Mouse (Mus musculus) megakaryocyte progenitor cell, adult 5-6 weeks (primary cell): ENCODE data around the gene Serpind1. TPM values are rescaled to one million over a fixed set of nuclear protein-coding genes. Genes with fewer than 3 reads are reported as not detected.

Experiments used
- ATAC-seq: replicated peaks from 2 replicates; pipeline ENCODE4 v1.8.0; 2016; ENCODE audit warnings: mild to moderate bottlenecking, moderate TSS enrichment, inconsistent platforms; ENCODE audit not compliant: poor library complexity
- total RNA-seq, 2 experiments: library from RNA; stranded (forward) in 1 of 2; stranded (reverse) in 1 of 2; fragments of 157-497, 149-512 nt in 1 of 2; fragments of 200-1000 nt in 1 of 2; gene quantifications; 2 replicates each; pipeline versions ENCODE4 v1.2.3 to v1.2.4; 2015 to 2017

Serpind1 gene
- total RNA-seq (2015): not detected in 2 replicates
- not detected in 2 replicates for total RNA-seq (2017)

DNA sequence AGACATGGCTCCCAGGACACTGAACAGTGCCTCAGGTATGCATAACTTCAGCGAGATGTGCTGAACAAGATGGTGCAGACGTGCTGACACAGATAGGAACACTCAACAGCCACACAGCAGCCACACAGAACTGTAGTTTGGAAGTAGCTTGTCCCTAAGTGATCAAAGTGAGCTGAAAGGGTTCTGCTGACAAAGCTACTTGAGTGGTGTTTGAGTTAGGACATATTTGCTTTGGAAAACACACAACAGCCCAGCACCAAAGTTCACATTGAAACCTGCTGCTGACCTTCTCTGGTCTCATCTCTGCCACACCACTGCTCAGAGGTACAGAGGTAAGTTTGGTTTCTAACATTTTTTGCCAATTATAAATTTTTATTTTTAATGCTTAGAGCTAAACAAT, at the start of gene Serpind1:
Serpind1 (plus strand) TSS at position 256 of the 400 bp plus-strand sequence.
- ATAC-seq: no peak

DNA sequence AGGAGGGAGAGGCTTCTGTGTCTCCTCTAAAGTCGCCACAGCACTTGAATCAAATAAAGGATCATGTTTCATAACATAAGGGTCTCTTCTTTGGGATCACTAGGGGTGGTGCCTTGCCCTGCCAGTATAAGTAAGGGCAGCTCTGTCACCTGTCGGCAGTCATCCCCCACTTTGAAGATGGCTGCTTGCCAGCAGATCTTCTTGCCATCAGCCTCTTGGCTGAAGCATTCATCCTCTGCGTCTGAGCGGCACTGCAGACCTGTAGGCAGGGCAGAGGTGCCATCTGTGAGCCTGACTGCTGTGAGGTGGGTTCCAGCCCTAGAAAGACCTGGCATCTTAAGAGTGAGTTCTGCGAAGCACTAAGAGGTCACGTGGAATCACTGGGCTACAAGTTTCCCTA, 48.0 kb upstream of the Serpind1 start:
- no peak for ATAC-seq

DNA sequence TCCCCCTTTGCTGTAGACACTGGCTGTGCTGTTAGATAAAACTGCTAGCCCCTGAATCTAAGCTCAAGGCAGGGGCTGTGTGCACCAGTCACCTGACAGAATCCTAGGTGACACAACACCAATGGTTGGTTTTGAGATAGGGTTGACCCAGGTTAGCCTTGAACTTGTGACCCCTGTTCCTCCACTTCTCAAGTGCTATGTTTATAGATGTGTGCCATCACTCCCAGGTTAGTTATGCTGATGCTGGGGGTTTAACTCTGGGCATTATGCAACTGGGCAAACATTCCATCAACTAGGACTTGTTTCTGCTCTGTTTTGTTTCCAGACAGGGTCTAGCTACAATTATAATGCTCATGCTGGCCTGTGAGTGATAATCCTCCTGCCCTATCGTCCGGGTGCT, 44.1 kb upstream of the Serpind1 start:
- ATAC-seq: no peak

DNA sequence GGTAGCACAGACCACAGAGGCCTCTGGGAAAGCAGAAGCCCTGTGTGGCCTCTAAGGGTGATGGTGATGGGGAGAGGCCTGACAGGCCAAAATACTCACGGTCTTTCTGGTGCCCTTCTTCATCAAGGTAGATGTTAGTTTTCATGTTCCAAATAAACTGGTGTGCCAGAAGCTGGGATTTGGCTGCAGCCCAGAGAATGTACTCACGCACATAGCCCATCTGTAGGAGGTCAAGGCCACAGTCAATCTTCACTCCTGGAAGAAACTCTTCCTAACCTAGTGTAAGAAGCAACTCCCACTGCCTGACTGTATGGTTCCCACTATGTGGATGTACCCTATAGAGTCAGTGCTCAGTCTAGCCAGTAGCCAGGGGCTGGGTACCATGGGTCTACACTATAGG, 40.2 kb upstream of the Serpind1 start:
- no peak for ATAC-seq

DNA sequence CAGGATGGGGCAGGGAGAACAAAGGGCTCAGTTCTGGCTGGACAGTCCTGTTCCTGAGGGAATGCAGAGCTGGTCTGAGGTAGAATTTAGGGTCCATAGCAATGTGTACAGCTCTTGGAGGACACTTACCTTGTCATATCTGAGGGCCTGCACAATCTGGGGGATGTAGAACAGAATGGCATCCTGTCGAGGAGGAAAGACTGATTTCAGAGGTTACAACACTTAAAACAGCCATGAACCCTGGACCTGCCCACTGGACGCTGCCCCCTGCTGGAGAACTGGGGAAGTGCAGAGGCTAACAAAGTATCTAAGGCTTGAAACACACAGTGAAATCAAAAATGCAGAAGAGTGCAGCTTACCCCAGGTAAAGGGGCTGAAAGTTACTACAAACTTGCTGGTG, 38.4 kb upstream of the Serpind1 start:
- ATAC-seq: peak; percentile 94

DNA sequence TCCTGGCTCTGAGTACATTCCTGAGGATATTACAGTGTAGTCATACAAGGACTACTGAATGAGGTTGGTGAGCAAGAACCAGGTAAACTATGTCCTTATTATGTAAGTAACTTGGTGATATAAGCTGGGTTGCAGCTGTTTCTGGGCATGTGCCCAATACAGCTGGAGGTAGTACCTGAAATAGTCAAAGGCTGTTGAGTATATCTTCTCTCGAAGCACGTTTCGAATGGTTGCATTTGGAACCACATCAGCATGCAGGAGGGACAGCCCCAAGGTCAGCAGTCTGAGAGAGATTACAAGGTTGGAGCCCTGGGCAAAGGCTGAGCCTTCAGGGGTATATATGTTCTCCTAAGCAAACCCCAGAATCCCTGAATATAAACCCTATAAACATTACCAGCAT, 30.4 kb upstream of the Serpind1 start:
- no peak for ATAC-seq

DNA sequence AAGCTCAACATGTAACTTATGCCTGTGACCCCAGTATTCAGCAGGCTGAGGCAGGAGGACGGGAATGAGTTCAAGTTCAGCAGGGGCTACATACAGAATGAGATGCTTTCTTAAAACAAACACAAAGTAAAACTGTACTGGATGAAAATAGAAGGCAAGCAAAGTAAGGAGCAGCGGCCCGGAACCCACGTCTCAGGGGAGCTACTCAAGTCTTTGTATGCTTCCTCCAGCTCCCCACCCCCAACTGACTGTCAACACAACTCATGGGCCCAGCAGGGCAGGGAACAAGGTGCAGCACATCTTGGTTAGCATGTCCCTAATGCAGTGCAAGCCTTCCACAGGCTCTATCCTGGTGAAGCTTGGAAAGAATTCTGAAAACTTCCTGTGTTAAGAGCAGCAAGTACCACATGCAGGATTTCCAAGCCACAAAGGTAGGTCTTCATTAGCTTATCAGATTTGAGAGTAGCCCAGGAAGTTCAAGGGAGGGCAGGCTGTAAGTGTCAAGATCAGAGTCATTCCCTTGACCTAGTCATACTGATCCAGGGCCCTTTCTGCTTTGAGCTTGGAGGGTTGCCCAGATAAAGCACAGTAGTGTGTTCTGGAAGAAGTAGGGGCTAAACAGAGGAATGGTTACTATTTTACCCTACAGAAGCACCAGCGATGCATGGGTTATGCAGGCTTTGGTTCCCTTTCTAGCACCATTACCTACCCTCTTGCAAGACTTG, 27.5 kb upstream of the Serpind1 start:
- no peak for ATAC-seq

DNA sequence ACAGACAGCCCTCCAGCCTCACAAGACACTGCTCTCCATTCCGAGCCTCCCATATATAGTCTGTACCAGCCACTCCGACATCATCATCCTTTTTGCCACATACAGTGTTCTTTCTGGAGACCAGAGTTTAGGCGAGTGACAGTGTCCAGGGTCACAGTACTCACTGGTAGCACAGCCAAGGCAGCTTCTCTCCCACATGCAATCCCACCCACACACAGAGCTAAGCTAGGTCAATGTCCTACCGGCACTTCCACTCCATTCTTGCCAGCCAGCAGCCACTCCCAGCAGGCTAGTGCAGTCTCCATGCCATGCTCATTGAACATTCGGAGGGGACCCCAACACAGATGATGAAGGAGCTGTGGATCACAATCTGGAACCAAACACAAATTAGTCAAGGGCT, 23.7 kb upstream of the Serpind1 start:
- no peak for ATAC-seq

DNA sequence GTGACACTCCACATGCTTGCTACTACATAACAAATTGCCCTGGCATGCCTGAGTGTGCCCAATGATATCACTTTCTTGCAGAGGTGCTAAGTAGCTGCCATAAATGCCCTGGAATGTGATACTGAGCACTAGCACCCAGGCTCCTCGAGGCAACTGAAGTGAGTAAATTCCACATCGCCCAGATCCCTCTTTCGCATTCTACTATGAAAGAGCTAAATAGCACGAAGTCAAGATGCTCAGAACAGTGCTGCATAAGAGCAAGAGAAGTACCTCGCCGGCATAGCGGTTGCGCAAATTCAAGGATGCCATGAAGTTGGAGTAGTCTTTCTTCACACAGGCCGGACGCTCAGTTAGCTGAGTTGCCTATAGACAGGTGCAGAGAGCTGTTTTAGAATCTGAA, 22.1 kb upstream of the Serpind1 start:
- no peak for ATAC-seq

DNA sequence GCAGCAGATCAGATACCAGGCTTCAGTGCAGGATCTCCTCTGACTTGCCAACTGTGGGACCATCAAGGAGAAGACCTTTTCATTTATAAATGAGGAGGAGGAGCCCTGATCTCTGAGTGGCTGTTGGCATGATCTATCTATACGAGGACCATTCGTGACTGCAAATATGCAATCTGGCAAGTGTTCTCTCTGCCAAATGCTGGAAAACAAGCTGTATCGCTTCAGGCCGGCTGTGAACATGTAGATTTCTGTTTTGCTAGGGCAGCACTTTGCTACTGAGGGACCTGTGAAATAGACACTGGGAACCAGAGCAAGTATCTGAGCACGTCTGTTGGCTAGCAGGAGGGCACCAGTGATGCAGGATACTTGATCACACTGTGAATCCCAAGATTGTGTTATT, 18.6 kb upstream of the Serpind1 start:
- no peak for ATAC-seq

DNA sequence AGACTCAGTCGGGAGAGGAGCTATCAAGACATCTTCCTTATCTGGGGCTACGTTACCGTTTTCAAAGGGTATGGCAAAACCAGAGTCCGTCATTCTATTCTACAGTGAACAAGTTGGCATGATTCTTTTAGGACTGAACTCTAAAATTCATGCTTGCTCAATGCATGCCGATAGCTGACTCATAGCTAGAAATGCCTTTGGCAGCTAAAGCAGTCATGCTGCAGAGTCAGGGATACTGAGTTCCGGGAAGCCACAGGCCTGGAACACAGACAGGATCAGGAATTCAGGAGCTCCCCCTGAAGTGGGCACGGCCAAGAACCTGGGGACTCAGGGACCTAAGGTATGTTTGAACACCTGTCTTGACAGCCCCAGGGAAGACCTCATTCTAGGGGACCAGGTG, 14.6 kb upstream of the Serpind1 start:
- ATAC-seq: no peak

DNA sequence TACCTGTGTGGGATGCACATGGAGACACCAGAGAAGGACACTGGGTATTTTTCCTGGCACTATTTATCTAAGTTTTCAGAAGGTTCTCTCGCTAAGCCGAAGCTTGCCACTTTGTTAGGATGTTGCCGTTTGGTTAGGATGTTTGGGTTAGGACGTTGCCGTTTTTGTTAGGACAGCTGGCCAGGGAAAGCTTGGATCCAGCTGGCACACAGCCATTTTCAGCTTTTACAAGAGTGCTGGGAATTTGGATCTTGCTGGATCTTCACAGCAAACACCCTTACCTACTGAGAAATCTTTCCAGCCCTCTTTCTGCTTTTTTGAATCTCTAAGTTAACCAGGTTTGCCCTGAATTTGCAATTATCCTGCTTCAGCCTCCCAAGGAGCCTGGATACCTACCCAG, 9.7 kb upstream of the Serpind1 start:
- ATAC-seq: no peak

DNA sequence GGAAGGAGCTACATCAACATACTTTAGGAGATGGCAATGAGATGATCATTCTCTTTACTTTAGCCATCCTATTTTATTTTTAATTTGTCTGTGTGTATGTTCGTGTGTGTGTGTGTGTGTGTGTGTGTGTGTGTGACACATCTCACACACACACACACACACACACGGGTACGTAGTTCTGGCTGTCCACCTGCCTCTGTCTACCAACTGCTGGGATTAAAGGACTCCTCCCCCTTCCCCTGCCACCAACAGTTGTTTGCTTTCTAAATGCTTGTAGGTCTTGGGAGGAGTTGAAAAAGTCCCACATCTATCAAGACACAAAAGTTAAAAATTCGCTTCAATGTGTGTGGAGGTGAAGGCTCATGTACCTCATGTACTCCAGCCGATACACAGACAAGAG, 6.4 kb upstream of the Serpind1 start:
- no peak for ATAC-seq

DNA sequence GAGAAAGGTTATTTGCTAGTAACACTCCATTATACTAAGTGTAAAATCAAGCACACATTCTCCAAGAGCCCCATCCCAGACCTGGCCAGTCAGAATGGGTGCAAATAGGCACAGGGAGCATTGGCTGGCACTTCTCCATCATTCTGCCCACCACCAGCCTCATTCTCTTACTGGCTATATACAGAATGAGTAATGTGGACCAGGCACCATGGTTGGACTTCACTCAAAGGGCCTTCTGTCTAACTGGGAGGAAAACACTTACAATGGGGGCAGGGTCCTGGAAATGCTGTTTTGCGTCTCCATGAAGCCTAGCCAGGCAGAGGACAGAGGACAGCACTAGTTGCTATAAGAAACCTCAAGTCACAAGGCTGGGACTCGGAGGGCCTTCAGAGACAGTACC, 5.1 kb upstream of the Serpind1 start:
- no peak for ATAC-seq

DNA sequence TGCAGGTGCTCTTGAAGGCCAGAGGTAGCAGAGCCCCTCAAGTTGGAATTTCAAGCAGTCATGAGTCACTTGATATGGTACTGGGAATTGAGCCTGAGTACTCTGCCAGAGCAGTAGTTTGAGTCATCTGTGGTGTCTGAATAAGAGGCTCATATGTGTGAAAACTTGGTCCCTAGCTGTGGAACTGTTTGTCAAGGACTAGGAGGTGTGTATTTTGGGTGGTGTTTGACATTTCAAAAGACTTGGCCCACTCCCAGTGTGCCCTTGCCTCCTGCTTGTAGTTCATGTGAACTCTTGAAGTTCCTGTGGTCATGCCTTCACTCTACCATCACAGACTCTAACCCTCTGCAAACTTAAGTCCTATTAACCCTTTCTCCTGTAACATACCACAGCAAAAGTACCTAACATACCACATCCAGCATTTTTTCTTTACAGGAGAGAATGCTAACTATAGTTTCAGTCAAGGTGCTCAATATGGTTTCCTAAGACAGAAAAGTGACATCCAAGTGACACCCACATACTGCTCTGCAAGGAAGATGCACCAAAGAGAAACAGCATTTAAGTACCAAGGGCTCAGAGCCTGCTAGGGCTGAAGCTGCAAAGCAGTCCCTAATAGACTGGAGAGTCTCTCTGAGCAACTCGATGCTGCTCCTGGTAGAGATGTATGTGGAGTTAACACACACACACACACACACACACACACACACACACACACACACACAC, 1.2 kb upstream of the Serpind1 start:
- no peak for ATAC-seq

DNA sequence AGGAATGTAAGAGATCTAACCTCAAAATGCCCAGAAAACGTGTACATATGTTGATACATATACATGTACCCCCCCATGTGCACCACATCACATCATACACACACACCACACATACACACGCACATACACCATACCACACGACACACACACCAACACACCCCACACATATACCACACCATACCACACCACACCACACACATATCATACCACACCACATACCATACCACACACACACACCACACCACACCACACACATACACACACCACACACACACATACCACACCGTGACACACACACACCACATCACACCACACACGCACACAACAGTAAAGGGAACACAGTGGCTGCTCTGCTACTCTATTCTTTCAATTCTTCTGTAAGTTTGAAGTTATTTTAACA, 684 bp downstream of the Serpind1 start:
- no peak for ATAC-seq

DNA sequence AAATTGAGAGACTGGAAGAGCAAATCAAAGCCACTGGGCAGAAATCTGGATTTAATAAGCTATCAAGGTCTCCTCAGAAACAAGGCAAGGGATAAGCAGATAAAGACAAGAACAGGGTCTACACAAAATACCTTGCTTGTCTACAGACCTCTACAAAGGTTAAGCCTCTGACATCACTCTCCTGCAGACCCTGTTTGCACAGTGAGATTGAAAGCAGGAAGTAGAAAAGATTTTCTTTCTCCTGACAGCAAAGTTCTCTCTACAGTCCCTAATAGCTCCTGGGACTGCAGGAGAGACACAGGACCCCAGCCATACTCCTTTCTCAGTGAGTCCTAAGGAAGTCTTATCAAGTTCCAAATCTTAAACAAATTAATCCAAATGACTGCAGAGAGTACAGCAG, 3.4 kb downstream of the Serpind1 start:
- ATAC-seq: no peak

DNA sequence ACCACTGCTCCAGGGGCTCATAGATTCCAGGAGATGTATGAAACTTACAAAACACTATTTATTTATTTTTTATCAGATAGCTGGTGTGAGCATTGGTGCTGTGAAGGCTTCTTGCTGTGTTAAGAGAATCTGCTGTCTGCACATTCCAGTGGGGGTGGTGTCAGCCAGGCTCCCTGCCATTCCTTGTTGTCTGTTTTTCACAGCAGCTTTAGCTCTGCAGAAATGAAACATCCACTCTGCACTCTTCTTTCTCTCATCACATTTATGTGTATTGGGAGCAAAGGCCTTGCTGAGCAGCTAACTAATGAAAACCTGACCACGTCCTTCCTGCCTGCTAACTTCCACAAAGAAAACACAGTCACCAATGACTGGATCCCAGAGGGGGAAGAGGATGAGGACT, 4.9 kb downstream of the Serpind1 start:
- ATAC-seq: no peak

DNA sequence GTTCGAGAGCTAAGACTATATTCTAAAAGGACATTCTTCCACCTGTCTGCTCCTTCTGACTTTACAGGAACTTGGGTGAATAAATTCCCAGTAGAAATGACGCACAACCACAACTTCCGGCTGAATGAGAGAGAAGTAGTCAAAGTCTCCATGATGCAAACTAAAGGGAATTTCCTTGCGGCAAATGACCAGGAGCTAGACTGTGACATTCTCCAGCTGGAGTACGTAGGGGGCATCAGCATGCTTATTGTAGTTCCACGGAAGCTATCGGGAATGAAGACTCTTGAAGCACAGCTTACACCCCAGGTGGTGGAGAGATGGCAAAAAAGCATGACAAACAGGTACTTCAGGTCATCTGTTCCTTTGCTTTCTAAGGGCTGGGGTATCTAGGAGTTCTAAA, 8.5 kb downstream of the Serpind1 start:
- ATAC-seq: no peak

DNA sequence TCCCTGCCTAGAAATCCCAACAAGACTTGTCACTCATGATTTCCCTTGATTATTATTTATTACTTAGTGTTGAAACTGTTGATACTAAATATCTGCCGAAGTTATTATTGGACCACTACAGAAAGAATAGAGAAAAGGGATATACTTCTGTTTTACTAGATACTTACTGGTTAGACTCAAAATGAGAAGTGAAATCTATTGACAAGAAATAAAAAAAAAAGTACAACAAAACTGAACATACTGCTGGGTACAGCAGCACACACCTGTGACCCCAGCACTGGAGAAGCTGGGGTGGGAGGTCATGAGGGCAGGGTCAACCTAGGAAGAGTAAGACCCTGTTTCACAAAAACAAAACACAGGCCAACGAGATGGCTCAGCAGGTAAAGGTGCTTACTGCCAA, 9.5 kb downstream of the Serpind1 start:
- no peak for ATAC-seq

DNA sequence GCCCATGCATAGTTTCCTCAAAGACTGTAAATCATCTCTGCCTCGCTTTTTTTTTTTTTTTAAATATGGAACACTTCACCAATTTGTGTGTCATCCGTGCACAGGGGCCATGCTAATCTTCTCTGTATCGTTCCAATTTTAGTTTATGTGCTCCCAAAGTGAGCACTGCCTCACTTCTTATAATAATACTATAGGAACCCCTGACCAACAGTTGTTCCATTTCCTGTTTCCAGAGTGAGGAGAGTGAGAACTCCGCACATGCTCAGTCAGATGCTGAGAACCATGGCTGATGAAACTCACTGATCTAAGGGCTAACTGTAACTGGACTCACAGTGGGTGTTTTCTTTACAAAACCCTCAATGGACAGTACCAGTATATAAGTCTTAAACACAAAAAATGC, 10.7 kb downstream of the Serpind1 start:
- ATAC-seq: no peak

DNA sequence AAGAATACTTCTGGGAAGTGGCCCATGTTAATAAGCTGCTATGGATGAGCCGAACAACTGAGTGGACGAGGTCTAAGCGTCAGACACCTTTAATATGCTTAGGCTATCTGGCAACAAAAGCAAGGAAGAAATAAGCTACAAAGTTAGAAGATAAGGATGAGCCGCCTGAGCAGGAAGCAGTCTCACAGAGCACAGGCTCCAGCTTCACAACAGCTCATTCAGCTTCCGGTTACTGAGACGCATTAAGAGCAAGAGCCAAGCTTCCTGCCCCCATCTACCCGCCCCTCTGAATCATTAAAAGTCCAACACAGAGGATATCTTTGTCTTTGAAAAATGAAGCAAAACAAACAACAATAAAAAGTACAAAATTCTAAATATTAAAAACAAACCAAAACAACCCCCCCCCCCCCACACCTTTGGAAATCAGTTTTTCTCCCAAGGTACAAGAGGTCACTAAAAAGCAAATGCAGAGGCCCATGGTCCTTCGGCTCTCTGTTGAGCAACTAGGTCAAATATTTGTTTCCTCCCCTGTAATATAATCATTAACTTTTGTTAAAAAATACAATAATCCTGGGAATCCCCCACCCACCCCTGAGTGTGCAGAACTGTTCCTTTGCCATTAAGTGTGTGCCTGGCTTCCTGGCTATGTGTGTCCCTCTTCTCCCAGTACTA, 14.1 kb downstream of the Serpind1 start:
- no peak for ATAC-seq
